Mouse (Mus musculus) kidney, postnatal 36 days (tissue): ENCODE measurements around the gene Npw.

Experiments
- DNase-seq, 2 experiments: peaks; one replicate each; pipeline ENCODE4 v3.0.0; 2021 to 2022; ENCODE audit warnings: mixed read lengths in 2 of 2

The Npw gene

GRCm38 (mm10) chr17:24658017-24658758 is at the start of gene Npw:
Npw (minus strand) TSS chr17:24658457.
- peak in 1 of 2 experiments; percentile 52 for DNase-seq

- peak in 1 of 2 experiments; percentile 37 for DNase-seq
Observed at GRCm38 (mm10) chr17:24707801-24708425, 49.7 kb upstream of the Npw start.

- peak; percentile 95 to 97 for DNase-seq
Observed at GRCm38 (mm10) chr17:24706982-24707800, 48.9 kb upstream of the Npw start, which contains the start of gene Tbl3. Tbl3 (minus strand) TSS chr17:24707660.

- no peak for DNase-seq
Observed at GRCm38 (mm10) chr17:24705821-24706220, 47.6 kb upstream of the Npw start.

GRCm38 (mm10) chr17:24701251-24701650 is 43.0 kb upstream of the Npw start:
- DNase-seq, result no peak

- no peak for DNase-seq
Observed at GRCm38 (mm10) chr17:24699473-24699872, 41.2 kb upstream of the Npw start.

- no peak for DNase-seq
Observed at GRCm38 (mm10) chr17:24698715-24699114, 40.5 kb upstream of the Npw start.

- peak in 1 of 2 experiments; percentile 54 for DNase-seq
Observed at GRCm38 (mm10) chr17:24697985-24698384, 39.7 kb upstream of the Npw start.

- peak; percentile 88 to 96 for DNase-seq
Observed at GRCm38 (mm10) chr17:24696011-24696697, 37.9 kb upstream of the Npw start, which contains the start of the genes Gfer and Noxo1. Gfer (minus strand) TSS chr17:24696156. Noxo1 (plus strand) TSS chr17:24696234.

GRCm38 (mm10) chr17:24695326-24696010 is 37.2 kb upstream of the Npw start:
- DNase-seq, result peak; percentile 50 to 55

- no peak for DNase-seq
Observed at GRCm38 (mm10) chr17:24692385-24692784, 34.1 kb upstream of the Npw start.

- DNase-seq, result no peak
Observed at GRCm38 (mm10) chr17:24689251-24690081, 31.2 kb upstream of the Npw start, which contains the start of gene Syngr3. Syngr3 (minus strand) TSS chr17:24689955.

- no peak for DNase-seq
Observed at GRCm38 (mm10) chr17:24687599-24687998, 29.3 kb upstream of the Npw start.

- peak; percentile 64 to 85 for DNase-seq
Observed at GRCm38 (mm10) chr17:24687146-24687595, 28.9 kb upstream of the Npw start.

GRCm38 (mm10) chr17:24686514-24686913 is 28.3 kb upstream of the Npw start:
- DNase-seq, result peak; percentile 59 to 80

GRCm38 (mm10) chr17:24677500-24678080 is 19.3 kb upstream of the Npw start:
- DNase-seq, result no peak

- DNase-seq, result no peak
Observed at GRCm38 (mm10) chr17:24676877-24677276, 18.6 kb upstream of the Npw start.

- DNase-seq, result peak; percentile 63 to 83
Observed at GRCm38 (mm10) chr17:24676187-24676586, 17.9 kb upstream of the Npw start.

- no peak for DNase-seq
Observed at GRCm38 (mm10) chr17:24674277-24674676, 16.0 kb upstream of the Npw start.

GRCm38 (mm10) chr17:24672141-24672540 is 13.9 kb upstream of the Npw start:
- DNase-seq, result peak; percentile 79 to 81
